Mouse (Mus musculus): ENCODE measurements around the gene Trim7.

DNA sequence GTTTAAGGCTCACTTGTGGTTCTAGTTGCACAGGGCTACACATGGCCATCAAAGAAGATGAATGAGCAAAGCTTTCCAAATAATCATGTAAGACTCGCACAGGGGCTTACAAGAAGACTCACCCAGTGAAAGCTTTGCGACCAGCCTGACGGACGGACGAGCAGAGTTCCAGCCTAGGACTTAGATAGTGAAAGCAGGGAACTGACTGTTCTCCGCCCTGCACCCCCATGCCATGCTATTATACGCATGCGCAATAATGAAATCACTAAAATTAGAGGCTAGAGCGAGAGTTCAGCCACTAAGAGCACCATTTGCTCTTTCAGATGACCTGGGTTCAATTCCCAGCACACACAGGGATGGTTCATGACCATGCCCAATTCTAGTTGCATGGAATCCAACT, 48.6 kb upstream of the Trim7 start:
- TF ChIP-seq MYOG (IDR thresholded peaks at IDR 0.05; ENCODE audit: control insufficient read depth, extremely low read depth, insufficient read length) (no peak), CTCF (IDR thresholded peaks at IDR 0.05; ENCODE audit: control insufficient read depth, insufficient read depth, insufficient read length) (no peak)

All from C2C12 (cell line).